Mouse (Mus musculus) heart, postnatal 0 days (tissue): Measurements from ENCODE around the gene Myo16.

Experiments used
- CTCF ChIP-seq: IDR thresholded peaks from 2 replicates; pipeline ENCODE4 v1.5.1; 2016; ENCODE audit warnings: antibody characterized with exemption, control low read depth, low read depth
- EP300 ChIP-seq: IDR thresholded peaks from 2 replicates; pipeline ENCODE4 v1.6.1; 2016; ENCODE audit warnings: antibody characterized with exemption, low read depth

- TF ChIP-seq CTCF (no peak), EP300 (no peak)
These were observed 471.6 kb downstream of the Myo16 start for GRCm38 (mm10) chr8:10625262-10625661.
